Mouse (Mus musculus): ENCODE measurements around the gene Gm21188.
"Not testable (repeated sequence)": the region's sequence is repeated elsewhere in the genome, so short reads cannot be mapped to it uniquely, and the experiment has no call there.

Gene Gm21188

GRCm38 (mm10) chr13:120052085-120052484 is at the start of gene Gm21188:
Gm21188 (minus strand) TSS chr13:120052194.
- not testable (repeated sequence) for DNase-seq (ENCODE audit: low spot score)

GRCm38 (mm10) chr13:120099327-120099726 is 47.3 kb upstream of the Gm21188 start:
- not testable (repeated sequence) for DNase-seq (ENCODE audit: low spot score)

GRCm38 (mm10) chr13:120096938-120097256 is 44.9 kb upstream of the Gm21188 start:
- DNase-seq (ENCODE audit: low spot score), result not testable (repeated sequence)

- not testable (repeated sequence) for DNase-seq (ENCODE audit: low spot score)
Measured at GRCm38 (mm10) chr13:120096241-120096937, 44.4 kb upstream of the Gm21188 start.

GRCm38 (mm10) chr13:120092950-120093349 is 41.0 kb upstream of the Gm21188 start:
- DNase-seq (ENCODE audit: low spot score), result not testable (repeated sequence)

- not testable (repeated sequence) for DNase-seq (ENCODE audit: low spot score)
Measured at GRCm38 (mm10) chr13:120079644-120080043, 27.6 kb upstream of the Gm21188 start.

GRCm38 (mm10) chr13:120070878-120071277 is 18.9 kb upstream of the Gm21188 start:
- not testable (repeated sequence) for DNase-seq (ENCODE audit: low spot score)

- not testable (repeated sequence) for DNase-seq (ENCODE audit: low spot score)
Measured at GRCm38 (mm10) chr13:120070012-120070598, 18.1 kb upstream of the Gm21188 start.

GRCm38 (mm10) chr13:120063439-120064089 is 11.6 kb upstream of the Gm21188 start:
- DNase-seq (ENCODE audit: low spot score), result not testable (repeated sequence)

- DNase-seq (ENCODE audit: low spot score), result not testable (repeated sequence)
Measured at GRCm38 (mm10) chr13:120062903-120063302, 10.9 kb upstream of the Gm21188 start.

- not testable (repeated sequence) for DNase-seq (ENCODE audit: low spot score)
Measured at GRCm38 (mm10) chr13:120048608-120049007, 3.4 kb downstream of the Gm21188 start.

GRCm38 (mm10) chr13:120048186-120048585 is 3.8 kb downstream of the Gm21188 start:
- DNase-seq (ENCODE audit: low spot score), result not testable (repeated sequence)

- DNase-seq (ENCODE audit: low spot score), result not testable (repeated sequence)
Measured at GRCm38 (mm10) chr13:120046422-120047209, 5.4 kb downstream of the Gm21188 start.

- DNase-seq (ENCODE audit: low spot score), result peak; percentile 36
Measured at GRCm38 (mm10) chr13:120041145-120041544, 10.8 kb downstream of the Gm21188 start.

- DNase-seq (ENCODE audit: low spot score), result not testable (repeated sequence)
Measured at GRCm38 (mm10) chr13:120037881-120038280, 14.1 kb downstream of the Gm21188 start.

GRCm38 (mm10) chr13:120036577-120037115 is 15.3 kb downstream of the Gm21188 start:
- not testable (repeated sequence) for DNase-seq (ENCODE audit: low spot score)

- DNase-seq (ENCODE audit: low spot score), result not testable (repeated sequence)
Measured at GRCm38 (mm10) chr13:120035151-120035550, 16.8 kb downstream of the Gm21188 start.

GRCm38 (mm10) chr13:120034637-120035036 is 17.4 kb downstream of the Gm21188 start:
- not testable (repeated sequence) for DNase-seq (ENCODE audit: low spot score)

GRCm38 (mm10) chr13:120033516-120034190 is 18.3 kb downstream of the Gm21188 start:
- DNase-seq (ENCODE audit: low spot score), result peak; percentile 33

- peak; percentile 15 for DNase-seq (ENCODE audit: low spot score)
Measured at GRCm38 (mm10) chr13:120031676-120032075, 20.3 kb downstream of the Gm21188 start.

- DNase-seq (ENCODE audit: low spot score), result not testable (repeated sequence)
Measured at GRCm38 (mm10) chr13:120027368-120027767, 24.6 kb downstream of the Gm21188 start.
